Mouse (Mus musculus) right cerebral cortex, adult 18-20 months (tissue): ENCODE results near the gene Grid2.

Experiments
- DNase-seq: peaks from one replicate; pipeline ENCODE4 v3.0.0; 2022; ENCODE audit warnings: mixed read lengths

Gene Grid2

DNA sequence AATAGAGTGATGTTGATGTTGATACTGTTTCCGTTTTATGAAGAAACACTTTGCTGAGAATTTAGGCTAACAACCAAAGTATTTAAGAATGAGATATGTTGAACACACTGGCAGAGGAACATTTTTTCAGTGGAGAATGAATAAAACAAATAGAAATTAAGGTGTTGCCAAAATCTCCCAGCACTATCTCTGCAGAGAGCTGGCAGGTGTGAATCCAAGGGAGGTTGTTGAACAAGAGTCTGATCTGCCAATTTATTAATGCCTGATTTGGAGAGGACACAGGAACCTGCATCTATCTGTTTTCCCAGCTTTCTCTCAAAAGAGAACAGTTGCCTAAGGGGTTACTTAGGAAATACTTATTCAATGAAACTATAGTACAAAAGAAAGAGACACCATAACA lies 822.2 kb downstream of the Grid2 start:
- no peak for DNase-seq

DNA sequence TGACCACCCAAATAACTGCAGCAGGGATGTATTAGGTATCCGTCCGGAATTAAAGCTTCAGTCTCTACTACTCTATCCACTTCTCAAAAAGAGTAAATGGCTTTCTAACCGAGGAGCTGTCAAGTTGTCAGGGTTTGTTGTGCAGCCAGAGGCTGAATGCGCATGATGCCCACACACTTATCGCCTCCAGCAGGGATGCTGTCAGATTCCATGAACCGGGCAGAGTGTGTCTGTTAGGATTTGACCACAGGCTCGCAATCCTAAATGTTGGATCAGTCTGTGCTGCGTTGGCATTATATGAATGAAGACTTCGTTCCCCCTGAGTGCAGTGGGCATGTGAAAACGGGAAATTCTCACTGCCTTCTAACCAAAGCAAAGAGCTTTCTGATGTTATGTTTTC lies 843.0 kb downstream of the Grid2 start:
- peak; percentile 5 for DNase-seq

DNA sequence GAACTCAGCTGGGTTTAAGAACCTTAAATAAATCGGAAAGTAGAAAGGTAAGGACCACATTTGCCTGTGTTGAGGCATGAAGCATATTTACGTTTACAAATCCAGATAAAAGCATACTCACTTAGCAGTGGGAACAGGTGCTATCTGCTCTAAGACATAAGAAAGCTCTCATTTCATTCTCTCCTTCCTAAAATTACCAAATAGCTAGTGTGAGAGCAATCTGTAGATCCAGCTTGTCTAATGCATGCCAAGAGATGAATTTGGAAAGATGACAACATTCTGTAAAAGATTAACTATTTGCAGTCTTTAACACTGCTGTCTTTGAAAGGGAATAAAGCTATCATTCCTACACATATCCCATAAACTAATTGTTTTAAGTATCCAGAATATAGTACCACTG lies 858.9 kb downstream of the Grid2 start:
- DNase-seq, result no peak

DNA sequence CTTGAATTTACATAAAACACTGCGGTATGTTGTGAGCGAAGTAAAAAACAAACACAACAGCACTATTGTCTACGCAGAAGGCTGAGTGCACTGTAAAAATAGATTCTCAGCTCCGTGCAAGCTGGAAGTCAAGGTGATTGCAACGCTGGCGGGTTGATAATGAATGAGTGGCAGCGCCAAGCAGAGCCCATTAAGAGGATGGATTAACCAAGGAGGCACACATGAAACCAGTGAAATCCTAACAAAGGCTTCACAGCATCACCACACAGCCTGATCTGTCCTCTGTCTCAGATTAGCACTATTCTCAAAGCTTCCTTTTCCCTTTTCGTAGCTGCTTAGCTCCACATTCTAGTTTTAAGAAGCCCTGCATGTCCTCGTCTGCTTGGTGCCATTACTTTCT lies 880.6 kb downstream of the Grid2 start:
- no peak for DNase-seq

DNA sequence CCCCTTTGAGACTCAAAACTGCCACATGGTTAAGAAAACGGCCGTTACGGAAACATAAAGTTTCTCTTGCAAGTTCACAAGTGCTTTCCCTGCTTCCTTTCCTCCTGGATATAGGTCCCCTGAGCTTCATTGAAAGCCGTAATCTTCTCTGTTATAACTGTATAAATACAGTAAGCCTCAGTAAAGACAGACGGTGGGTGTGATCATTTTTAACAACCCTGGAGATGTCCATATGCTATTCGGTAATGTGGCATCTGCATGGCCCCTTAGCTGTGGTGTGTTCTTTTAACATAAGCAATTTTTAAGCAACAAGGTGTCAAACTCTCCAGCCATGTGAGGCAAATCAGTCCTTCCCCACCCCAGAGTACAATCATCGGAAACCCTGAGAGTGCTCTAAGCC lies 892.9 kb downstream of the Grid2 start:
- DNase-seq, result no peak

DNA sequence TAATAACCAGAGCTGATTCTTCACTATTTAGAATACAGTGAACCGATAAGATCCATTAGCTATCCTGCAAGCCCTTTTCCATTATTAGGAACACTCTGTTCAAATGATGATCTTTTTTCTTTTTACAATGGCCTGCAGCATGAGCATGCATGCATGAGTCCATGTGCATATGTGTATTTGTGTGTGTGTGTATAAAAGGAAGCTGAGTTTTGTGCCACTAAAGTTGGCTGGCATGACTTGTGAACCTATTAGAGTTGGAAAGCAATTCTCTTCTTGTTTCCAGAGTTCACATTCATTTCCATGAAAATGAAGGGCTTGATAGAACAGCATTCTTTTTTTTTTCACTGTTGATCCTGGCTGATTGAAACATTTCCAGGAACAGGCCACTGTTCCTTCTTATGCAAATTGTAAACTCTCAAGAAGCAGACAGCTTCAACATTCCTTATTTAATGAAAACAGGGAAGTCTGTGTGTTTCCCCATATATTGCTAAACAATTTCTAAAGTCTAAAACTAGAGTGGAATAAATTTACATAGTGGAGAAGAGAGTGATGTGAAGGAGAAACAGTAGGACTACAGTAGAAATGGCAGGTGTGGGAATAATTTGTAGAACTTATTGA lies 919.4 kb downstream of the Grid2 start:
- DNase-seq, result no peak

DNA sequence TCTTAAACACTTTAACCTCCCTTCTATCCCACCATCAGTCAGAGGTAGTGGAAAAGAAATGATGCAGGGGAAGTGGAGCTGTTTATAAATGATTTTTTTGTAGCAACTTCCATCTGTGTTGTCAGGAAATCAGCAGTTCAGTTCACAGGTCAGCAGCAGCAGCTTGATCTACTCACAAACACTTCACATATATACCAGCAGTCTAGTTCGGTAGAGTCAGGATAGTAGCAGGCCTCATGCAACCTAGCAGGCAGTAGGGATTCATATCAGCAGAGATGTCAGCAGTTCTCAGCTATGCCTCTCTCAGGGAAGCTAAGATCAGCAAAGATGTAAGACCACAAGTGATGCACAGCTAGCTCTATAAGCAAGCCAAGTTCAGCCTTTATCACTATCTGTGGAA lies 938.0 kb downstream of the Grid2 start:
- DNase-seq, result no peak

DNA sequence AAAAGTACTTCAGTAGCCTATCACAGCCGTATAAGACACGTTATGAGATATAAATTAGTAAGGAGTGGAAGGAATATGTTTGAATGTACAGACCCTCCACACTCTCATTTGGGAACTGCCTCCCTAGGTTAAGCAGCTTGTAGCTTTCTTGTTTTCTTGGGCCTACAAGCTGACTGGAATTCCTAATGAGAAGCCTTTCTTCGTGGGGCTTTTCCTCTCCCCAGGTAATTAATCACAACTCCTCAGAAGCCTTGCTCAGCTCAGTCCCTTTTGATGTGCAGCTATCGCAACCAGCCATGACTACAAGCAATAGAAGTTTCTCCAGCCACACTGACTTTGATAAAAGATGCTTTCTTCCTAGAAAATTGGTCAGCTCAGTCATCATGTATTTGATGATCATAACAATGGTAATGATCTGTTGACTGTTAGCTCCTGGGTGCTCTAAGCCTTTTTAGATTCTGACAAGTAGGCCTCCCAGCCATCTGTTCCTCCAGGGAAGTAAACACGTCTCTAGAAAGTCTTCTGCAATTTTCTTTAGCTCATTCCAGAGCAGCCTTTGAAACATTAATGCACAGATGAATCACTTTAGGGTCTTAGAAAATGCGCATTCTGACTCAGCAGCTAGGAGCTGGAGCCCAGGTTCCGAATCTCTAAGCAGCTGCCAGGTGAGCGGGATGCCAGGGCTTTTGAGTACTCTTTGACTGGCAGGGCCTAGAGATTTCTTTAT lies 946.9 kb downstream of the Grid2 start:
- peak; percentile 23 for DNase-seq

DNA sequence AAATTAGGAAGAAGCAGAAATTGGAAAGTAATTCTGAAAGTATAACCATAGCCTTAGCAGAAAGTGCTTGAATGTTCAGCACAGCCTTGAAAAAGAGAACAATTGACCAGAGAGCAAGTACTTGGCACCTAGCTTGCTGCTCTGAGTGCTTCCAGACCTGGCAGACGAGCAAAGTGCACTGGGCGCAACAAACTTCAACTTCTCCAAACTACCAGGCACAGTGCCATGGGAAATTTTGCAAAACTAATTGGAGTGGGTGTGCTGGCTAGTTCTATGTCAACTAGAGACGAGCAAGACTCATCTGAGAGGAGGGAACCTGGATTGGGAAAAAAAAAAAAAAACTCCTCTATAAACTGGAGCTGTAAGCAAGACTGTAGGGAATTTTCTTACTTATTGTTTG lies 980.7 kb downstream of the Grid2 start:
- peak; percentile 20 for DNase-seq

DNA sequence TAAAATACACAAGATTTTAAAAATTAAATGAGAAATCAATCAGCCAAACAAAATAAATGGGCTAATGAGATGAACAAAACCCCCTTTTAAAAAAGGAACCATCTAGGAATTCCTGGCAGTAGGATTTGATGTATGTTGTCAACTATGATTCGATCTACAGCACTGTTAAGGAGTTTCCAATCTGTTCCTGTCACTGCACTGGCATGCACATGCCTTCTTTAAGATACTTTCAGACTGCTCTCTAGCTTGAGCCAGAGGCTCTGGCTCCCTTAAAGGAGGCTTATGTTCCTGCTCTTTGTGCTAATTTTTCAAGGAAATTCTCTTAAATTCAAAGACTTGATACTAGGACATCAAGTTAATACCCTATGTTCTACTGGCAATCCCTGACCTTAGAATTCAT lies 984.9 kb downstream of the Grid2 start:
- no peak for DNase-seq

DNA sequence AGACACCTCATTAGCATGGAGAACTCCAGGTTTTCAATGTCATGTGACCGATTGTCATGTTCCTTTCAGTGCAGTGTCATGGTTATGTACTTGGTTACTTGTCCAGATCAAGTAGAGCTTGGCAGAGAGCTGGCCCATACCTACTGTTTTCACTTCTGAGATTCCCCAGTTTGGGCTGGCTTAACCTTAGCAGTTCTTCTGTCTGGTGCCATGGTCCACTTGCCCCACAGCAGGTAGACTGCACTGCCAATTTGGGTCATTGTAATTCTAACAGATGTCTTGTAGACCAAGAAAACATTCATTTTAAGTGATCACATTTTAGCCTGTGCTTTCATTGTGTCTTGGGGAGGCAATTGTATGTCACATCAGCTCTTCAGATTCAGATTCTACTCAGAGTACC lies 990.3 kb downstream of the Grid2 start:
- DNase-seq, result no peak

DNA sequence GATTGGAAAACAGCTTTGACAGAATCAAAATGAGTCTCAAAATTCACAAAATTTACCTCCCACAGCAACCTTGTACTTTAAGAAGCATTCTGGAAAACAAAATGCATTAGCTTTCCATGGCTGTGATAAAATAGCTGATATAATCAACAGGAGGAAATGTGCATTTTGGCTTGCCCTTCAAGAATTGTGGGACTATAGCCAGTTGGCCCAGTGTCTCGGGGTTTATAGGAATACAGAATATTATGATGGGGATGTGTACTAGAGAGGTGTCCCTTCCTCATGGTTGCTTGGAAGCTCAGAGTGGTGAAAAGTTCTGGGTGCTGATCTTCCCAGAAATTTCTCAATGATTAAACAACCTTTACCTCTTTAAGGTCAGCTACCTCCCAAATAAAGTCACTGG lies 995.4 kb downstream of the Grid2 start:
- no peak for DNase-seq

DNA sequence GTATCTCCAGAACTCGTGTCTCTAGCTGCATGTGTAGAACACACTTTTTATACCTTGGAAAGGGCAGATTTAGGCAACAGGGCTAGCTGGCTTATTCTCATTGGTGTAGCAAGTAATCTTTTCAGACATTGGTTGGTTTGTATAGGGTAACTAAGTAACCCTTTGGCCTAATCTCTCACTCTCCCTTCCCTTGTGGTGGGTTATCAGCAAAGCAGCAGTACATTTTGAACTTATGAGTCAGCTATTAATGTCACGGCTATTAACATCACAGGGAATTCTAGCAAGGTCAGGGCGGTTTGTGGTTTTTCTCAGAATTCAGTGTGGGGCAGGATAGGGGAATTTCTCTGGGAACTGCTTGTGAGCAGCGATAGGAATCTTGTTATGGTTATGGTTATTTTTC lies 1007.8 kb downstream of the Grid2 start:
- no peak for DNase-seq

DNA sequence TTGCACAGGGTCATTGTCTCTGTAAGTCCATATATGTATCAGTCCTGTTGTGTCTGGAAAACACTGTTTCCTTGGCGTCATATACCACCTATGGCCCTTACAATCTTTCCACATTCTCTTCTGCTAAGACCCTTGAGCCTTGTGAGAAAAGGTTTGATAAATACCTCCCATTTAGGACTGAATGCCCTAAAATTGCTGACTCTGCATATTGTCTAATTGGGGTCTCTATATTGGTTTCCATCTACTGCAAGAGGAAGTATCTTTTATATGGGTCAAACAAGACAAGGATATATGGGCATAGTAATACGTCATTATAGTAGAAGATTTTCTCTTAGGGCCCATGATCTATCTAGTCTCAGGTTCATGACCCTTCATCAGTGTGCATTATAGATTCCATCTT lies 1008.5 kb downstream of the Grid2 start:
- DNase-seq, result no peak

DNA sequence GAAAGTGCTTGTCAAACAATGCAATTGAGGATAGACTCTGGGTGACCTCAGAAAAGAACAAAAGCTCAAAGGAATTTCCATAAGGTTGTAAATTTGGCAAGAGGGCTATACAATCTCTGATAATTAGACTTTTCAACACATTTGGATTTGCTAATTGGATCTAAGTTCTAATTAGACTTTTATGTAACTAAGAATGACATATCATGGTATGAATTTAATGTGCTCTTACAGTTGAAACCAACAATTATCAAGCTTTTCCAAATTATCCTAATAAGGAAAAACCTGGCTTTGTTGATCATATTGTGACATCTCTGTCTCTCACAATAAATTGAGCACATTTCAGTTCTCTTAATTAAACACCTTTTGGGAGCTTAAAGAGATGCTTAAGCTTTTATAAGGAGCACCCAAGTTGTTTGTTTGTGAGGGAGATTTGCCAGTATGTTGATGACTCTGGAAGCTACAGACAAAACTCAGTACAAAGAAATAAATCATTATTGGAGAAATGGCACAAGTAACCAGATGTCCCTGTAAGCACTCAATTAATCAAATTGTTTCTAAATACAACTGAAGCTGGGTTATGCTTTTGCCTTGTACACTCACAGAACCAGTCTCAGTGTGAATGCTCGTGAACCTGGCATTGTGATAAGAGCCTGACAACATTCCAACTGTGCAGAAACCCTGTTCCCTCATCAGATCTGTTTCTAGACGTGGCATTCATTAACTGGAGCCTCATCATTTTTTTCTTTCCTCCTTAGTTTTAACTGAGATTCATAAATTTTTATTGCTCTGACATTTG lies 1018.8 kb downstream of the Grid2 start:
- no peak for DNase-seq

DNA sequence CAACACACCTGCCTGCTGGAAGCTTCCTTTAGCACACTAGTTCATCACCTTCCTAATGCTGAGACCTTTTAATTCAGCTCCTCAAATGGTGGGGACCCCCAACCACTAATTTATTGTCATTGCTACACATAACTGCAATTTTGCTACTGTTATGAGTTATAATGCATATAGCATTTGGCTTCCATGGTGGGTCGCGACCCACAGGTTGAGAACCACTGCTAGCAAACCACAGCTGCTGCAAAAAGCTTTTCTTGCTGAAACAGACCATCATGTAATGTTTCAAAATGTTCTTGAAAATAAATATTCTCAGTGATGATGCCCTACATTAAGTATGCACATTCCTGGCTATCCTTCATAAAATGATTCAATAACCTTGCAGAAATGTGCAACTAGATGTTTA lies 1024.3 kb downstream of the Grid2 start:
- DNase-seq, result no peak

DNA sequence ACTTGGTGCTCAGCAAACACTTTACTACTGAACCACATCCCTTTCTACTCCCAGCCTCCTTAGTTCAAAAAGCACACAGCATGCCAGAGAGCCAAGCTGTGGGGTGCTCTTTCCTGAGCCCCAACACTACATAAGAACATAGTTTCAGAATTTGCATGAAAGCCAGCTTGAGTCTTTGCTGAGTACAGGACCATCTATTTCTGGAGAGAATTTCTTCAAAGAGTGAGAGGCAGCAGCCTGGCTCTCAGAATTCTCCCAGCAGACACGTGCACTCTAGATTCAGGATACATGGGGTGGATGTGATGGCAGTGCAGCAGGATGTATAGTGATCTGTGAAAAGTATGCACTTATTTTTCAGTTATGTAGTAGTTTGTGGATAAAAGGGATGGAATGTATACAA lies 1038.1 kb downstream of the Grid2 start:
- no peak for DNase-seq

DNA sequence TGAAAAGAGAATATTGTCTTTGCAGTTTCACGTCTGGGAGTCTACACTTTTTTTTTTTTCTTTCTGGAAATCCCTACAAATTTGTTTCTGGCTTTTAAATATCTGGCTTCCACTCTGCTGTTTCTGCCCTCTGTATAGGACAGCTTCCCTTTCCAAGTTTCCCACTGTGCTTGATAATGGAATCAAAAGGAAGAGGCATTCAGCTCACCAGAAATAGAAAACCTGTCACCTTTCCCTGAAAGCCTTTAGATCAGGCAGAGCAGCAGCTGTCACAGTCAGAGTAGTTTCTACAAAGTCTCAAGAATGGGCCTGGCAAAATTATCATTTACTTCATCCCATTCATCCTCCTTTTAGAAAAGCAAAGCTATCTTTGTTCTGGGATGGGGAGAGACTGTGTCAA lies 1042.0 kb downstream of the Grid2 start:
- DNase-seq, result no peak

DNA sequence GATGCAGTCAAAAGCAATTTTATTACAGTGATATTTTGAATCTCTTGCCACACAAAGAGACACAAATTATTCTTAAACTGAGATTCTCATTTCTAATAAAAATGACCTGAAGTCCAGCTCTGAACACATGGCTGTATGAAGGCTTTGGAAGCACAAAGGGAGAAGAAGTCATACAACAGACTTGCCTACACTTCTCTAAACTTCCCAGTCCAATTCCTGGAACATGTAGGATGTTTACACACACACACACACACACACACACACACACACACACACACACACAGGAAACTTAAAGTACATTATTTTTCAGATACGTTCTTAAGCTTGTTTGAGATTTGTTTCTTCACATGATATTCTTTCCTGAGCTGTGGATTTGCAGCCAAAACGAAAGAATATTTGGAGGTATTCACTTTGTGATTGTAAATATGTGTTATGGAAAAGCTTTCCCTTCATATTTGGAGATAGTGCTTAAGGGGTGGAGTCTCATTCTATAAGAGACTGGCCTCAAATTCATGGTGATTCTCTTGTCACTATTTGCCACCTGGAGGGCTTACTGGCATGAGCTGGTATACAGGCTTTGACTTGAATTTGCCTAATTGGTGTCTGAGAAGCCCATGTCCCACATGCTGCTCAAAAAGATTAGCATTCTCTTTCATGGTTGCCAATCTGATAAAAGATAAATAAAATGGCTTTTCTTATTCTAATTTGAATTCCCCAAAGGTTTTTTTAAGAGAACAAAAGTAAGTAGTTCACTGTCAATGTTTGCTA lies 1049.2 kb downstream of the Grid2 start:
- no peak for DNase-seq

DNA sequence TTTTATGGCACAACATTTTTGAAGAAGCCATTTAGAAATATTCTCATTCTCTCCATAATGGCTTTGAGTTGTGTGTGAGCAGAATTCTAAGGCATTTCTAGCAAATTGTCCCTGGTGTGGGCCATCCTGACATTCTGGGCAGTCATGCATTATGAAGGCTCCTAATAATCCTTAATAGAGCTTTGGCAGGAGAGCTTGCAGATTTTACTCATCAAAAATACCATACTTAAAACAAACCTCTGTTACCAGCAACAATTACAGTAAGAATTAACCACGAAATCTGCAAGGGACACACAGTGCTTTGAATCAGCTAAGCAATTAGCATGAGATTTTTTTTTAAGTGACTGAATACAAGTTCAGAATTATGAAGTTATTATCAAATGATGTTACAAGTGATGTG lies 1053.0 kb downstream of the Grid2 start:
- no peak for DNase-seq

DNA sequence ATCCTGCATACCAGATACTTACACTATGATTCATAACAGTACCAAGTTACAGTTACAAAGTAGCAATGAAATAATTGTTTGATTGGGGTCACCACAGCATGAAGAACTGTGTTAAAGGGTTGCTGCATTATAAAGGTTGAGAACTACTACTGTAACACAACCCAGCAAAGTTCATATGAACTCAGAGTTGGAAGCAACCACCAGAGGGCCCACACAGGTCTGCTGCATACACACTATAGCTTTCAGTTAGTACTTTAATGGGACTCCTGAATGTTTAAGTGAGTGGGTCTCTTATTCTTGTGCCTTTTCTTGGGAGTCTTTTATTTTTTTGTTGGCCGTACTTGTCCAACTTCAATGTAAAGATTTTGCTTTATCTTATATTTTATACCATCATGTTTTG lies 1057.5 kb downstream of the Grid2 start:
- no peak for DNase-seq

DNA sequence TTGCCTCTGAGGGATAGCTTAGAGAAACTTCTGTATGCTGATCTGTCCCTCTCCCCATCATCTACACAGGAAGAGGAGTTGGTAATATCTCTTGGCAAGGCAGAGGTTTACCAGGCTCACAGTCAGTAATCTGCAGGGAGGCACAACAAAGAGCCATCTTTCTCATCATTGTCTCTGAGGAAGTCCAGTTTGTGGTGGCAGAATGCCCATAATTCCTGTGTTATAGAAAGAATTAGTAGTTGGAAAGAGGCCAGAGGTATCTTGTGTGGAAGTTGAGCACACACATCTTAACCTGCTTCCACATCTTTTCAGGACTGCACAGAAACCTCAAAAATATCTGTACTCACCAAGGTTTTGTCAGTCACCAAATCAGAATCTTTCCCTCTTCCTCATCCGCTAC lies 1071.3 kb downstream of the Grid2 start:
- DNase-seq, result no peak

DNA sequence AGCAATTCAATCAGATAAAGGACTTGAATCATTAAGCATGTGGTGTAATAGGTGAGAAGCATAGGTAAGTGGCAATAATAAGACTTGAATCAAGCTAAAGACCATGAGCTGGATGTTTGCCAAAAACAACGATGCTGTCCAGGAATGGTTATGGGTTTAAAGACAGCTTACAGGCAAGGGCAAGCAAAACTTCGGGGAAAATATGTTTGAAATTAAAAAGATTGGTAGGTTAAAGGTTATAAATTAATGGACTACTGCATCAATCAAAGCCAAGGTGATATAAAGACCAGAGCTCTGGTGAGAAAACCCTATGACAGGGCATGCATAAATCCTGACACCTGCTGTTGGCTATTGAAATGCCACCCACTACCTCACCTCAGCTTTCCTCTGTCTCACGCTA lies 1072.2 kb downstream of the Grid2 start:
- DNase-seq, result no peak
